Mouse (Mus musculus): ENCODE results near the gene Wnt3.
A peak's percentile ranks its signal among the peaks of the same experiment; 100 is the strongest.

The Wnt3 gene

DNA sequence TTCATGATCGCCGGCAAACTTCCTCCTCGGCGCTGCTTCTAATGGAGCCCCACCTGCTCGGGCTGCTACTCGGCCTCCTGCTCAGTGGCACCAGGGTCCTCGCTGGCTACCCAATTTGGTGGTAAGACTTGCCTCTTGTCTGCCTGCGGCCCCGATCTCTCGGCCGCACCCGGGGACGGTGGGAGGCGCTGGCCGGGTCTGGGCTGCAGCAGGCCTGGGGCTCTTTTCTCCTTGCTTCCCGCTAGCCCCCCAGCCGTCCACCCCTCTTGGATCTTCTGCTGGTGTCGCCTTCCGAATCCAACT lies 229 bp downstream of the Wnt3 start:
- no peak for DNase-seq

DNA sequence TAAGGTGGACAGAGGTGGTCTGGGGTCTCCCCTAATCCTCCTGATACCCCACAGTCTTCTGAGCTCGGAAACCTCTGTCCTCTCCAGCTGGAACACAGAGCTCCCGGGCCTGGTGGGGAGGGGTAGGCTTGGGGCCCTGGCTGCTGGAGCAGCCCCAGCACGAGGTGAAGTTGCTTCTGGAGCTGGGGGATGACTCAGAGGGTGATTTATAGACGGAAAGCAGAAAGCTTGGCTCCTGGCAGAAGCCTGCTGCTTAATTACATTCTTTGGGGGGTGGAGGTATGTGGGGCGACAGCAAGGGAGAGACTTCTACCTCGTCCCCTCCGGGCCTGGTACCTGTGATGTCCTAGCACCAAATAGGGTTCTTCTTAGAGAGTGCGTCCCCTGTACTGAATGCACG lies 6.2 kb downstream of the Wnt3 start:
- no peak for DNase-seq

DNA sequence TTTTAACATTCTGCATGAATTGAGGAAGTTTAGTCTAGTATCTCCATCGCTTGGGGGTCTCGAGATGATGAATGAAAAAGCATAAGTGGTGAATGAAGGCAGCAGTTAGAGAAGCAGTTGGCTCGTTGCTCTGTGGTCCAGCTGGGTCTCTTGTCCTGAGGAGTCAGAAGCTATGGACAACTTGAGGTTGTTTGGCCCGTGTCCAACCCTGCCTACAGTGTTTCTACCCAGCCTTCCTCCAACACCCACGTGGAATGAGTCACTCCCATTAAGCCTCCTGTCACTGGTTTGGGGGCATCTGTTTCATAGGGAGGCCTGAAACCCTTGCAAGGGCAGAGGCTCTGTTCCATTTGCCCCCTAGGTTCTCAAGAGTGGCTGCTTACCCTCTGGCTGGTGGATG lies 16.0 kb downstream of the Wnt3 start:
- DNase-seq, result no peak

DNA sequence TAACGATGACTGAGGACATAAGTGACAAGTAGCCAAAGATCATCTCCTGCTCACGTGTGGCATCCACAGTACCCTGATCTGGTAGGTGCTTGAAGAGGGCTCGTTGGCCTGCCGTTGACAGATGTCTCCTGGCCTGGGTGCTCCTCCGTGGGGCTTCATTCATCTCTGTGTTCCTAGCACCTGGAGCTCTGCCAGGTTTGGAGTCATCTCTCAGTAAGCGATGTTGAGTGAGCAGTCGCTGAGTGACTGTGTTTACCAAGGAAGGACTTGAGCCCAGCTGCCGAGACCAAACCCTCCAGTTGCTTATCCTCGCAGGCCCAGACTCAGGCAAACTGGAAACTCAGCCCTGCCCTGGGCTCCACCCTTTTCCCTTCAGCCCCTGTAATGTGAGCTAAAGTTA lies 27.2 kb downstream of the Wnt3 start:
- no peak for DNase-seq

DNA sequence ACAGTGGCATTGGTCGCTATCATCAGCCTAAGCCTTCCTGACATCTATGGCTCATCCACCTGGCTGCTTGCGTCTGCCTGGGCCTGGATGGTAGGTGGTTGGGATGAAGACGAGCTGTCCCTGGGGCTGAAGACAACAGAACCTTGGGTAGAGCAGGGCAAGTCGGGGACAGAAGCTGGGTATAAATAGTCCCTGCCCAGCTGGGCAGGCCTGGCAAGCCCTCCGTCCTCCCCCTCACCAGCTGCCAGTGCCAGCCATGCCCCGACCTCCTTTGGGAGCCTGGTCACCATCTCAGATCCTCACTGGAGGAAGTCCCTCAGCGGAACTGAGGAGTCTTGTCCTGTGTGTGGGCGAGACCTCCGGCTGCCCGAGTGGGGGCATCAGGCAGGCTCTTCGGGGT lies 30.2 kb downstream of the Wnt3 start:
- DNase-seq, result peak; percentile 62

DNA sequence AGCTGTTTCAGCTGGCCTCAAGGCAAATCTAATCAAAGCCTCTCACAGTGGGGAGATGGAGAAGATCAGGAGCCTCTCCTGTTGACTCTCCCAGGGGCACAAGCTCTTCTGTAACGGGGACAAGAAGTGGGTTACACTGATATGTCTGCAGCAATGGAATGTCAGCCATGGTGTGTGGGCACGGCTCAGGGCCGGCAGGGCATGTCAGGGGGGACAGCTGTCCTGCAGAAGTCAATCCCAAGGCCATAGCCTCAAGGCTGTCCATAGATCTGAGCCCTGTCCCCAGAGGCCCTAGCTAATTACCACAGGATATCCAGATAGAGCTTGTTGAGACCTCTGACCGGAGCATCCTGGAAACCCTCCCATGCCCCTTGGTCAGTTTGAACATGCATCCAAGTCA lies 30.9 kb downstream of the Wnt3 start:
- DNase-seq, result no peak

DNA sequence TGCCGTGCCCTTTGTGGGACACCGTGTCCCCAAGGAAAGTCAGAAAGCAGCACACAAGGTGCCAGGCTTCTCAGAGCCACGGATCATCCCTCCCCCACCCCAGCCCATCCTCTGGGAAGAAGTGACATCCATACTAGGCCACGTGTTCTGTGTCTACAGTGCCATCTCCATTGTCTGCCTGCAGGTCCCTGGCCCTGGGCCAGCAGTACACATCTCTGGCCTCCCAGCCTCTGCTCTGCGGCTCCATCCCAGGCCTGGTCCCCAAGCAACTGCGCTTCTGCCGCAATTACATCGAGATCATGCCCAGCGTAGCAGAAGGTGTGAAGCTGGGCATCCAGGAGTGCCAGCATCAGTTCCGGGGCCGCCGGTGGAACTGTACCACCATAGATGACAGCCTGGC lies 34.0 kb downstream of the Wnt3 start:
- DNase-seq, result no peak

DNA sequence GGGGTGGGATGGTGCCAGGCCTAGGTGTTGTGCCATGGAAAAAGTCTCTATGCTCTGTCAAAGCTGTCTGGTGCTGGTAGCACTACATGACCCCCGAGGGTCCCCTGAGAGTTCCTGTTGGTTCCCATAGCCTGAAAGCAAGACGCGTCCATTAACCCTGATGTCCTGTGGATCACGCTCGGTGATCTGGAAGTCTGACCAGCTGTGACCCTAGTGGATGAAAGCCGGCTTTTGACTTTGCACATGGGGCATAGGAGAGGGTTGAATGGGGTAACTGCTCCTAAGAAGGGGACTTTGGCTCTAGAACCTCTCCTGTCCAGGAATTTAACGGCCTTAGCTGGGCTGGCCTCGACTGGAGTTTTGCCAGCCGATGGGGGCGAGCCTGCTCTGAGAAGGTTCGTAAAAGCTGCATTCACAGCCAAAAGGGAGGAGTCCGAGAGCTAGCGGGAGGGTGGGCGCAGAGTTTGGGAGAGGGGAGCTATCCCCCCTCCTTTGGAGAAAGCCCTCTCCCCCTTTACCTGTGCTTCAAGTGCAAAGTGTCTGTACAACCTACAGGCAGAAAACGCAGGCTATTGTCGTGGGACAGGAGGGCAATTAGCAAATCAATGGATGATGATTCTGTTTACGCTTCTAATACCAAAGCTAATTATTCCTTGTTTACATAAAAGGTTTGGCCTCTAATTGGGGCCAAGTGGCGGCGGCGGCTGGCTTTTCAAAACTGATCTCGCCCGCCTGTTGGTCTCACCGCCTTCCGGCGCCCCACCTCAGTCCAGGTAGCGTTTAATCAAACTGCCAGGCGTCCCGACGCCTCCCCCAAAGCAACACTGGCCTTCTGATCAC lies 35.0 kb downstream of the Wnt3 start:
- DNase-seq, result no peak

DNA sequence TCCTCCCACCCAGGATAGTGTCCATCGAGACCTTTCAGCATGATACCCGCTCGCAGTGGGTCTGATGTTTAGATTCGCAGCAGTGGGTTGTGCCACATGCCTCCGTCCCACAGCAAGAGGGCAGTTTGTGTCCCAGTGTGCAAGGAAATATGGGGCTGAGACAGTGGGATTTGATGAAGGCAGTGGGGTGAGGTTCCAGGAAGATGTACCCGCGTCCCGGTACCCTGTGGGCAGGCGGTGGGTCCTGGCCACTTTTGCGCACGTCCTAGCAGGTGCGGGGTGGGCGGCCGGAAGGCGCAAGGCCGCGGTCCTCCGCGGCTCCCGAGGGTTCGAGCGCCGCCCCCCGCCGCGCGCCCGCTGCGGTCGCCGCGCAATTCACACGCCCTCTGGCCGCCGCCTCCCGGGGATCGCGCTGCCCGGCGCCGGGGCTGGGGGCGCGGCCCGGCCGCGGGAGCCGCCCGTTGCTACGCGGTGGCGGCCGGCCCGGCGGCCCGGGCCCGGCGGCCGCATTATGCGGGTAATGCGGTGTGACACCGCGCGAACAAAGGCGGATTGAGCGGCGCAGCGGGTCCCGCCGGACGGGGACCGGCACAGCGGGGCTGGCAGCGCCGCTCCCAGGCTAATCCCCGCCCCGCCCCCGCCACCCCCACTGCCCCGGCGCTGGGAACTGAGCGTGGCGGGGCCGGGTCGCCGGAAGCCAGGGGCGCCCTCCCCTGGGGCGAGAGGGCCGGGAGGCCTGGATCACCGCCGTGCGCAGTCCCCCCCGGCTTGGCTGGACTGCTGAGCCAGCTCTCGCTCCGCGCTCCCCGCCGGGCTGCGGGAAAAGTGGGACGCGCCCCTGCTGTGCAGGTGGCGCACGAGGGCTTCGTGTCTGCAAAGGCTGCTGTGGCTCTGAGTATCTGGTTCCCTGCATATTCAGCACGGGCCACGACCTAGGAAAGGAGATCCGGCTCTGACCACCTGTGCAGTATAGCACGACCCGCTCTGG lies 36.0 kb downstream of the Wnt3 start:
- DNase-seq, result no peak

DNA sequence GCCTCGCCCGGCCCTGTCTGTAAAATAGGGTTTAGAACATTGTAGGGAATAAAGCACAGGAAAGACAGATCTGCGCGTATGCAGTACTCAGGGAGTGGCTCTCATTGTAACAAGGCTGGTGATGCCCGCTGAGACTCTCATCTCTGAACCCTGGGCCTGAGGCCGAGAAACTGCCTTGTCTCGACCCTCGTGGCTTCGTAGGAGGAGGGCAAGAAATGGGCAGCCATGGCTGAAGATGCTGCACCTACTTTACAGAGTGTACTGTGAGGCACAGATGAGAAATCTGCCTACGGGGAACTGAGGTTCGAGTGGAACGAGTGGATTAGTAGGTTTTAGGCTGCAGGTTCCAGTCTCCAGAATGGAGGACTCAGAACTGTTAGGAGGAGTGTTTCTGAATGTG lies 36.7 kb downstream of the Wnt3 start:
- DNase-seq, result no peak

DNA sequence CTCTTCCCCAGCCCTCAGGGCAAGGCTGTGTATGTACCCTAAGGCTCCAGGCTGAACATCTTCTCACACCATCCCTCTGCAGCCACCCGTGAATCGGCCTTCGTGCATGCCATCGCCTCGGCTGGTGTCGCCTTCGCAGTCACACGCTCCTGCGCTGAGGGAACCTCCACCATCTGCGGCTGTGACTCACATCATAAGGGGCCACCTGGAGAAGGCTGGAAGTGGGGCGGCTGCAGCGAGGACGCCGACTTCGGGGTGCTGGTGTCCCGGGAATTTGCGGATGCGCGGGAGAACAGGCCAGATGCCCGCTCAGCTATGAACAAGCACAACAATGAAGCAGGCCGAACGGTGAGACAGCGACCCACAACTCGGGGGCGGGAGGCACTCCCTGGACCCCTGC lies 37.3 kb downstream of the Wnt3 start:
- DNase-seq, result no peak

DNA sequence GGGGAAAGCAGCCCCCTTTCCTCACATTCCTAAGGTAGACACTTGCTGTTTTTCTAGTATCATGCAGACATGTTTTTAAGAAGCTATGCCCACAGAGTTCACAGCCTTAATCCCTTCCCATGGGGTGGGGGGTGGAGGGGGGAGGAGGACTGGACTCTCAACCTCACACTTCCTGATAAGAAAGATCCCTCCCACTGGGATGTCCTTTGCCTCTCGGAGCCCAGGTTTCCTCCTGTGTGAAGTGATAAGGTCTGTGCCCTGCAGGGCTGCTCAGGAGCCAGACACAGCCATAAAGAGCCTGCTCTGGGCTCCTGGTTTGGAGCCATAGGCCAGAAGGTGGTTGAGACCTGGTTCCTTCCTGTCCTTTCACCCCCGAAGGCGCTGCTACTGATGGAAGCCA lies 40.9 kb downstream of the Wnt3 start:
- DNase-seq, result no peak

DNA sequence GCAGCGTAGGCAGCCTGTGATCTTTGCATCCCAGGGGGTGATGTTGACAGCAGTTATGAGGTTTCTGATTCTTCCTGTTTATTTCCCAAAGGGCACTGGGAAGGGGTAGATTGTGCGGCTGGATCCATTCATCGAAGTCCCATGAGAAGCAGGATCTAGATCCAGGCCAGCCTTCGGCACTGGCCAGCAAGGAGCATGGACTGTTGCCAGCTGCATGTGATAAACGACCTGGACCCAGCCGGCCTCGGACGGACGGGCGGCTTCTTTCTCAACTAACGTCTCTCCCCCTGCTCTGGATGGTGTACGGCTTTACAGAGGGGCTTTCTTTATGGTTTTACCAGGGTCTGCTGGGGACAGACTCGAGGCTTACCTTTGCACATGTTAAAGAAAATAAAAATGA lies 42.0 kb downstream of the Wnt3 start:
- DNase-seq, result no peak

DNA sequence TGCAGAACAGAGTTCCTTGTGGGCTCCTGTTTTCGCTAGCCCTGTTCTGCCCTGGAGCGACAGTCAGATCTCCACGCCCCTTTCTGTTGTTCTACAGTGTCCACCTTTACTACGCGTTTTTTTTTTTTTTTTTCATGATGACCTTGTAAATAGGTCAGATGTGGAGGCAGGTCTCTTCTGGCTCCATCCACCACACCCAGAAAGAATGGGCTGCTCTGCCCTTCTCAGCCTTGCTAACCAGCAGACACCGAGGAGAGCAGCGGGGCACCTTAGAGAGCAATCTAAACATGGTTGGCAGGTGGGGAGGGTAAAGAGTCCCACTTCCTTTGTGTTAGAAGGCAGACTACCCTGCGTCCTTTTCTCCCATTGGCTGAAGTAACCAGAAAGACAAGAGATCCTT lies 42.8 kb downstream of the Wnt3 start:
- no peak for DNase-seq

DNA sequence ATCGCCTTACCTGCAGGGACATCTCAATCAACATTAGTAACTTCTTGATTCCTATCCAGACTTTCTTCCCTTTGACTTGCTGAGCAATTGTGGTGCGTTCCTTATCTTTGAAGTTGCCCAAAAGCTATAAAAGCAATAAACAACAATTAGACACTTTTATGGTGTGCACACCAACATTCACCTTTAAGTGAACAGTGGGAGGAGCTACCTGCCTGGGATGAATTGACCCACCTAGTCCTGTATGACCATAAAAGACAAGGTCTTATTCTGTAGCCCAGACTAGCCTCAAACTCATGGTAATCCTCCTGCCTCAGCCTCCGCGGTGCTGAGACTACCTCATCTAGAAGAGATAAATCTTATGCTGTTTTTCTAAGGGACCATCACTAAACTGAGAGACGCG lies 53.3 kb downstream of the Wnt3 start:
- DNase-seq, result no peak

DNA sequence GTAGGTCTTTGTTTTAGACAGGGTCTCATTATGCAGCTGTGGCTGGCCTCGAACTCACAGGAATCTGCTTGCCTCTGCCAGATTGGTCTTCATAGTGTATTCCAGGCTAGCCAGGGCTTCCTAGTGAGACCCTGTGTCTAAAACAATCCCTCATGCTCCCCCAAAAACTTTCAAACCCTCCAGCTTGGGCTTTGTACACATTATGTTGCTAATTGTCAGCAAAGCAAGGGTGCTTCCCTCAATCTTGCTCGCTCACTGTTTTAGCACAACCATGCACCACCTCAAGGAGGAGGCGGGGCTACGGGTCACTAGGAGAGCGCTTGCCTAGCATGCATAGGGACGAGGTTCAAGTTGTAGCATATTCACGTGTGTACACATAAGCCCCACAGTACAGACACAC lies 54.9 kb downstream of the Wnt3 start:
- no peak for DNase-seq

DNA sequence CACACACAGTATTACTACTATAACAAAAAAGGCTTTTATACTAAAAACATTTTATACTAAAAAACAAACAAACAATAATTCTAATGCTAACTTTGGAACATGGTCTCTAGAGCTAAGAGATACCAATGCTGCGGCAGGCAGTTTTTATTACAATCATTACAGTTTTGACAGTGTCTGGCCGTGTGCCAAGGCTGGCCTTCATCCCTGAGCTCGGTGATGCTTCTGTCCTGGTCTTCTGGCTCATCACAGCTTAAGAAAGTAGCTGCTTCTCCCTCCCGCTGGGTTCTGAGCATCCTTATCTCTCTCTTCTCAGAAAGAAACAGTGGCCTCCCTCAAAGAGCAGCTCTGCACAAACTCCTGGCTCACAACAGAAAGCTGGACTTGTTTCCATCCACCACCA lies 56.0 kb downstream of the Wnt3 start:
- no peak for DNase-seq

DNA sequence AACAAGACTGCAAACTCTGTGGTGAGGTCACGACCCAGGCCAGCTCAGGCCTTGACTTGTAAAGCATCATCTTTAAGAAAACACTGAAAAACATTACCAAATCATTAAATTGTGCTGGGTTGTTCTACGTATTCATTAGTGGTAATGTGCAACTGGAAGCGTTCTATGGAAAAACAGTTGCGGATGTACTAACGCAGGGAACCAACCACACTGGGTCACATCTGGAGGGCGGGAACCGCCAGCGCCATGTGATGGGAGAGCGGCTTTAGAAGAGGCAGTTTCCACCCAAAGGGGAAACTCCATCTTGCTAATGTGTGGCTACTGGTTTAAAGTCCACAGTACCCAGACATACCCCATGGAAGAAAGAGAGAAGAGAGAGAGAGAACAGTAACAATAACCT lies 56.5 kb downstream of the Wnt3 start:
- no peak for DNase-seq

DNA sequence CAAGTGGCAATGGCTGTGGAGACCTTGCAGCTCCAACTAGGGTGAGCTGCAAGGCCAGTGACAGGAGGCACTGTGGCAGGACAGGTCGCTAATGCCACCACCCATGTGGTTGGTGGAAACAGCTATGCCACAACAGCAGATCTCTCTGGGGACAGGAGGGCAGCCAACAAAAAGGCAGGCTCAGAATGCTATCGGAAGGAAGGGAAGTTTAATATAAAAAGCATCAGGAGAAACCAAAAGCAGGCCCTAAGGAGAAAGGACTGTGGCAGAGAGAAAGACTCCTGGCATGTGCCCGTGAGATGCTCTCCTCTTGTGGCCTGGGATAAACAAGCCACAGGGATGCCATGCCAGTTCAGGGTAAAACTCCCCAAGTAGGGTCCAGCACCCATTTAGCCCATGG lies 57.8 kb downstream of the Wnt3 start:
- DNase-seq, result no peak

DNA sequence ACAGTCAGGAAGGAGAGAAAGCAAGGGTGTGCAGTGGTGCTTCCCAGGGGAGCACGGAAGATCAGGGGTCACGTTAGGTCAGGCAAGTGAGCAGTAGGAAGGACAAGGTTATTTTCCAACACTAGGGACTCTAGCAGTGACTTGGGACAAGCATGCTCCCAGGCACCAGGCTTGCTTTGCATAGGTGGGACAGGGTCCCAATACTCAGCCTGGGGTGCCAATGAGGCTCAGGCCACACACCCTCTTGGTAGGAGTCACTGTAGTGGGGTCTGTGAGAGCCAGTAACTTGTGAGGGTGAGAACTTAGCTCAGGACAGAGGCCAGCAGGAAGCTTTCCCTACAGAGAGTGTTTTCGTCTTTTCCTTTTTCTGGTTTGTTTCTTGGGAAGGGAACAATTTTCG lies 58.4 kb downstream of the Wnt3 start:
- no peak for DNase-seq

DNA sequence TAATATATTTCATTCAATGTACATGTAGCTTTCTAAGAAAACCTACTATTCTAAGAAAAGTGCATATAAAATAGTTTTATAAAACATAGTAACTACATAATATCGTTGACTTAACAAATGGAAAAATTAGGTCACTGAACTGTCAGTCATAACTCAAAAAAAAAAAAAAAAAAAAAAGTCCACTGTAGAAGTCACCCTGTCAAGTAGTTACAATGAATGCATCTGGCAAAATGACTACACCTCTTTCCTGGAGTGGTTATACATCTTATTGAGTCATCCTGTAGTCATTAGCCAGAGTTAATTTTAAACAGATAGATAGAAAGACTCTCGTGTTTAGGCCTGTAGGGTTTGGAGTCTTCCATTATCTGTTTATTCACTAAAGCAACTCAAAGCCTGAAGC lies 65.0 kb downstream of the Wnt3 start:
- no peak for DNase-seq

DNA sequence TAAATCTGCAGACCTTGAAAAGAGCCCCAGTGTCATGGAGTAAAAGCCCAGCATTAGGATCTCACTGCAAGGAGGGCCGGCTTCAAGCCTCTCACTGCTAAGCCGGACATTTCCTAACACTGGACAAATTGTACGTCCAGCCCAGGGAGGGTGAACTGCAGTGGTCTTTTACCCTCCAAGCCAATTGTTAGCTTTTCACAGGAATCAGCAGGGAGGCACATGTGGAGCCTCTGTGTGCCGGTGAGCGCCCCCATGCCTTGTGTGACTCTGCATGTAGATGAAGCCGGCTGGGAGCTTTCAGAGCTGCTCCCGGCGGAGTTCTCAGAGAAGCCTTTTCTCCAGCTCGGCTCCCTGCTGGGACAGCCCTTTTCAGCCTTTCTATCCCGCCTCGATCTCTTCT lies 66.9 kb downstream of the Wnt3 start:
- DNase-seq, result no peak

DNA sequence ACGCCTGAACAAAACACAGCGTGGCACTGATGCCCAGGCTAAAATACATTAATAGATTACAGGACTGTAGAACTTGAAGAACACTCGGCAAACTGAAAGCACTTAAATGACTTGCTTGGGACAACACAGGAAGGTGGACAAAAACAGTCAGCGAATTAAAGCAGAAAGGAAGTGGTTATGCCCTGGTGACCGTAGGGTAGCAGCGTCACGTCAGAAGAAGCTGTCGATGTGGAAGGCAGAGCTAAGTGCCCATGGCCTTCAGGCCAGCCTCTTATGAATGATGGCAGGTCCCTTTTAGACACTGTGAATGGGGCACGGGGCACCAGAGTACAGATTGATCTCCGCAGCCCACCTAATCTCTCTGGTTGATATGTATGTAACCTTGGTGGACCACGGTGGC lies 74.3 kb downstream of the Wnt3 start:
- DNase-seq, result no peak

DNA sequence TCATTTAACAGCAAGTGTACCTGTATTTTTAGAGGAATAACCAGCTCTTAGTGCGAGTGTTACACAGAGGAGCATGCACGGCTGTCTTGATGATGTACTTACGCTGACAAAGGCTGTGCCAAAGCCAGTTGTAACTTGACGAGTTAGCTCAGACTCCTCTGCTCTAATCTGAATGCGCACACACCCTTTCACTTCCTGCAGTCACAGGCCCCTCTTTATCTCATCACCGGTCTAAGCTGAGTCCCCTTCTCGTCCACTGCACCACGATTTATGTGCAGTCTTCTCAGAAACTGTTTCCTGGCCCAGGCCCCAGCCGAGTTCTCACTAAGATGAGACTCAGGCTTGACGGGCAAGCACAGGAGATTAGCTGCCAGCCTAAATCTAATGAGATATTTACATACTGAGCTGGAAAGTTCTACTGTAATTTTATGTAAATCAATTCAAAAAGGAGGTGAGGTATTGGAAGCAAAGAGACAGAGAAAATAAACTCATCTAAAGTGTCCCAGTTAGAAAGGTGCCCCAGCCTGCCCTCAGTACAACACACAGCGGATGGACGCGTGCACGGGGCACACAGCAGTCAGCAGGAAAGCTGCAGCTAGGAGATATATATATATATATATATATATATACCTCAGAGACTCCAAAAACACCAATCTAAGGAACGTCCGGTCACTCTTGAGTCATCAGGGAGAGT lies 78.8 kb downstream of the Wnt3 start:
- no peak for DNase-seq
